In genomic region chr3:73725711-73726110, GRCm38 (mm10) we compare ENCODE assay signal across 18 mouse cellular contexts. TPM values are rescaled to one million over a fixed set of nuclear protein-coding genes. Genes with fewer than 3 reads are reported as not detected.
"Had no signal": no experiment of that assay in that cellular context is flagged by ENCODE, and none has a peak within 500 bp of the region (broad histone marks: within the 10 kb centered on the region; RNA-seq: fewer than 3 reads in every experiment).

No protein-coding gene starts in this region.

- DNase-seq: lung, adult 18-20 months; lung, embryonic 14.5 days; lung, postnatal 10 days; lung, postnatal 4 days; right cerebral cortex, postnatal 14 days; right cerebral cortex, postnatal 4 days; spleen, adult 18-20 months; thymus, adult 18-20 months; thymus, postnatal 14 days; thymus, postnatal 36 days had no signal

- H3K36me3 ChIP-seq: midbrain, embryonic 10.5 days; midbrain, embryonic 12.5 days; midbrain, embryonic 15.5 days; neural tube, embryonic 12.5 days had no signal

- H3K4me2 ChIP-seq: lung, embryonic 14.5 days; midbrain, embryonic 12.5 days; midbrain, embryonic 15.5 days; neural tube, embryonic 12.5 days had no signal

- H3K9me3 ChIP-seq: midbrain, embryonic 10.5 days; midbrain, embryonic 12.5 days; midbrain, embryonic 15.5 days; neural tube, embryonic 12.5 days had no signal

- H3K9ac ChIP-seq: lung, embryonic 14.5 days; midbrain, embryonic 12.5 days; midbrain, embryonic 15.5 days; neural tube, embryonic 12.5 days had no signal

- H3K4me1 ChIP-seq: midbrain, embryonic 10.5 days; midbrain, embryonic 12.5 days; midbrain, embryonic 15.5 days; neural tube, embryonic 12.5 days had no signal

- H3K27me3 ChIP-seq: midbrain, embryonic 12.5 days; midbrain, embryonic 15.5 days; neural tube, embryonic 12.5 days had no signal

- ATAC-seq: midbrain, embryonic 15.5 days had no signal

- H3K27ac ChIP-seq: midbrain, embryonic 10.5 days; midbrain, embryonic 12.5 days; midbrain, embryonic 15.5 days; neural tube, embryonic 12.5 days had no signal

- H3K4me3 ChIP-seq: midbrain, embryonic 10.5 days; midbrain, embryonic 12.5 days; midbrain, embryonic 15.5 days; neural tube, embryonic 12.5 days had no signal

RNA-seq across cellular contexts. Expression of gene Bche, which starts 17.5 kb away (rescaled TPM):
- total RNA-seq: megakaryocyte, adult 5-6 weeks; megakaryocyte-erythroid progenitor cell, adult 5-6 weeks; monocyte, adult 5-6 weeks; neutrophil, adult 5-6 weeks had no signal
